Mouse (Mus musculus) kidney, embryonic 16.5 days (tissue): ENCODE measurements around the gene Ilf3. TPM values are rescaled to one million over a fixed set of nuclear protein-coding genes. Genes with fewer than 3 reads are reported as not detected.

Experiments used
- ATAC-seq: fragments of 200-750 bp; cut with Nextera tagmentation; 2 replicates; pipeline ENCODE4 v1.8.0; 2017; ENCODE audit warnings: moderate TSS enrichment; ENCODE audit not compliant: low FRiP score, low TSS enrichment
- H3K27ac ChIP-seq: fragments of 300-500 bp; sonication (generic); 2 replicates; pipeline ENCODE4 v1.5.1; 2014; ENCODE audit warnings: low read length
- H3K27me3 ChIP-seq: fragments of 300-500 bp; sonication (generic); 2 replicates; pipeline ENCODE4 v1.6.1; 2014; ENCODE audit warnings: low read length, control low read depth, mixed read lengths; ENCODE audit not compliant: insufficient read depth
- H3K36me3 ChIP-seq: fragments of 300-500 bp; sonication (generic); 2 replicates; pipeline ENCODE4 v1.6.1; 2014; ENCODE audit warnings: low read length, control low read depth, mixed read lengths; ENCODE audit not compliant: insufficient read depth
- H3K4me1 ChIP-seq: fragments of 300-500 bp; sonication (generic); 2 replicates; pipeline ENCODE4 v1.6.1; 2014; ENCODE audit warnings: low read length, control low read depth, mixed read lengths; ENCODE audit not compliant: insufficient read depth
- H3K4me2 ChIP-seq: fragments of 300-500 bp; sonication (generic); replicated peaks from 2 replicates; pipeline ENCODE4 v1.6.1; 2014; ENCODE audit warnings: low read depth, low read length
- H3K4me3 ChIP-seq: fragments of 300-500 bp; sonication (generic); 2 replicates; pipeline ENCODE4 v1.5.1; 2014; ENCODE audit warnings: mild to moderate bottlenecking, low read length
- H3K9ac ChIP-seq: fragments of 300-500 bp; sonication (generic); replicated peaks from 2 replicates; pipeline ENCODE4 v1.6.1; 2014; ENCODE audit warnings: low read length
- H3K9me3 ChIP-seq: fragments of 300-500 bp; sonication (generic); 2 replicates; pipeline ENCODE4 v1.6.1; 2016; ENCODE audit warnings: low read length, control low read depth
- WGBS: fragments of 180-500 bp; shearing (Covaris S2); extraction: QIAGEN DNeasy Blood & Tissue Kit; methylation state at CpG from one replicate; pipeline ENCODE4 v1.1.7; 2014; 5-methylcytosine and 5-hydroxymethylcytosine counted together
- polyA plus RNA-seq: library from polyadenylated mRNA; unstranded; fragments of >200 nt; fragmentation: Nextera tagmentation; extraction: Ambion mirVana; gene quantifications from 2 replicates; pipeline ENCODE4 v1.2.1, GENCODE M21; 2015

The Ilf3 gene
- polyA plus RNA-seq, 1 experiment from 2014 or later: 208 TPM

GRCm38 (mm10) chr9:21430724-21431123 lies 63.1 kb downstream of the Ilf3 start:
- Histone ChIP-seq H3K27ac (0 out of 2 replicates have a peak overlapping the region, but pooled peaks have one; percentile 36), H3K9ac (no peak overlapping the region), H3K4me2 (no peak overlapping the region), H3K4me3 (no peak overlapping the region), H3K9me3 (no peaks in the 10 kb centered on the region), H3K36me3 (no peaks in the 10 kb centered on the region), H3K27me3 (no peaks in the 10 kb centered on the region), H3K4me1 (peaks cover 32% of the 10 kb centered on the region)
- no peak for ATAC-seq
- WGBS: 69% methylated on average over 7 of the region's 7 CpGs

GRCm38 (mm10) chr9:21432066-21432465 lies 64.4 kb downstream of the Ilf3 start:
- H3K4me2 ChIP-seq: no peak overlapping the region
- ATAC-seq: no peak
- H3K9ac ChIP-seq: no peak overlapping the region
- no peak overlapping the region for H3K4me3 ChIP-seq
- H3K4me1 ChIP-seq: peaks cover 22% of the 10 kb centered on the region
- no peak overlapping the region for H3K27ac ChIP-seq
- no peaks in the 10 kb centered on the region for H3K9me3 ChIP-seq
- no peaks in the 10 kb centered on the region for H3K36me3 ChIP-seq
- 86% methylated on average over 7 of the region's 7 CpGs for WGBS
- no peaks in the 10 kb centered on the region for H3K27me3 ChIP-seq

GRCm38 (mm10) chr9:21433766-21434165 lies 66.1 kb downstream of the Ilf3 start:
- Histone ChIP-seq H3K4me1 (peaks cover 16% of the 10 kb centered on the region), H3K4me3 (no peak overlapping the region), H3K9me3 (no peaks in the 10 kb centered on the region), H3K27ac (no peak overlapping the region), H3K27me3 (no peaks in the 10 kb centered on the region), H3K36me3 (no peaks in the 10 kb centered on the region), H3K4me2 (no peak overlapping the region), H3K9ac (no peak overlapping the region)
- no peak for ATAC-seq
- WGBS: 87% methylated on average over 8 of the region's 8 CpGs

- WGBS: 95% methylated on average over 2 of the region's 2 CpGs
- no peaks in the 10 kb centered on the region for H3K9me3 ChIP-seq
- H3K4me2 ChIP-seq: no peak overlapping the region
- no peaks in the 10 kb centered on the region for H3K27me3 ChIP-seq
- no peak overlapping the region for H3K27ac ChIP-seq
- no peaks in the 10 kb centered on the region for H3K36me3 ChIP-seq
- H3K9ac ChIP-seq: no peak overlapping the region
- ATAC-seq: no peak
- H3K4me3 ChIP-seq: no peak overlapping the region
- peaks cover 13% of the 10 kb centered on the region for H3K4me1 ChIP-seq
Measured at GRCm38 (mm10) chr9:21434410-21434809, 66.7 kb downstream of the Ilf3 start.

GRCm38 (mm10) chr9:21435777-21436635 lies 68.3 kb downstream of the Ilf3 start:
- no peak for ATAC-seq
- Histone ChIP-seq H3K9ac (no peak overlapping the region), H3K9me3 (no peaks in the 10 kb centered on the region), H3K36me3 (no peaks in the 10 kb centered on the region), H3K4me3 (no peak overlapping the region), H3K4me1 (peaks cover 2% of the 10 kb centered on the region), H3K27ac (no peak overlapping the region), H3K4me2 (no peak overlapping the region), H3K27me3 (no peaks in the 10 kb centered on the region)
- WGBS: 75% methylated on average over 7 of the region's 7 CpGs

GRCm38 (mm10) chr9:21437577-21437976 lies 69.9 kb downstream of the Ilf3 start:
- Histone ChIP-seq H3K4me3 (no peak overlapping the region), H3K27me3 (no peaks in the 10 kb centered on the region), H3K4me1 (no peaks in the 10 kb centered on the region; the same call in 1 of the 2 replicates), H3K27ac (no peak overlapping the region), H3K9me3 (no peaks in the 10 kb centered on the region), H3K36me3 (no peaks in the 10 kb centered on the region), H3K9ac (no peak overlapping the region), H3K4me2 (no peak overlapping the region)
- WGBS: 97% methylated on average over 6 of the region's 6 CpGs
- ATAC-seq: no peak

GRCm38 (mm10) chr9:21438219-21438618 lies 70.5 kb downstream of the Ilf3 start:
- Histone ChIP-seq H3K9me3 (no peaks in the 10 kb centered on the region), H3K9ac (no peak overlapping the region), H3K27ac (no peak overlapping the region), H3K36me3 (no peaks in the 10 kb centered on the region), H3K4me1 (no peaks in the 10 kb centered on the region; the same call in 1 of the 2 replicates), H3K4me2 (no peak overlapping the region), H3K27me3 (no peaks in the 10 kb centered on the region), H3K4me3 (no peak overlapping the region)
- WGBS: 76% methylated on average over 3 of the region's 3 CpGs
- ATAC-seq: no peak

- no peak overlapping the region for H3K9ac ChIP-seq
- no peak for ATAC-seq
- no peaks in the 10 kb centered on the region; the same call in 1 of the 2 replicates for H3K4me1 ChIP-seq
- no peak overlapping the region for H3K4me3 ChIP-seq
- H3K4me2 ChIP-seq: no peak overlapping the region
- H3K27ac ChIP-seq: no peak overlapping the region
- H3K27me3 ChIP-seq: no peaks in the 10 kb centered on the region
- WGBS: 71% methylated on average over 3 of the region's 3 CpGs
- no peaks in the 10 kb centered on the region for H3K9me3 ChIP-seq
- no peaks in the 10 kb centered on the region for H3K36me3 ChIP-seq
Measured at GRCm38 (mm10) chr9:21439456-21439855, 71.8 kb downstream of the Ilf3 start.

- Histone ChIP-seq H3K4me1 (no peaks in the 10 kb centered on the region; the same call in 1 of the 2 replicates), H3K36me3 (0 out of 2 replicates have a peak, but pooled peaks cover 3% of the 10 kb centered on the region), H3K27me3 (no peaks in the 10 kb centered on the region), H3K4me2 (no peak overlapping the region), H3K9ac (no peak overlapping the region), H3K27ac (no peak overlapping the region), H3K4me3 (no peak overlapping the region), H3K9me3 (no peaks in the 10 kb centered on the region)
- 89% methylated on average over 2 of the region's 2 CpGs for WGBS
- no peak for ATAC-seq
Measured at GRCm38 (mm10) chr9:21439914-21440313, 72.2 kb downstream of the Ilf3 start.

- H3K27ac ChIP-seq: no peak overlapping the region
- H3K9ac ChIP-seq: no peak overlapping the region
- no peaks in the 10 kb centered on the region for H3K27me3 ChIP-seq
- no peak overlapping the region for H3K4me2 ChIP-seq
- peaks cover 8% of the 10 kb centered on the region; the same call in 1 of the 2 replicates for H3K36me3 ChIP-seq
- H3K4me1 ChIP-seq: no peaks in the 10 kb centered on the region; the same call in 1 of the 2 replicates
- no peak overlapping the region for H3K4me3 ChIP-seq
- ATAC-seq: no peak
- no peaks in the 10 kb centered on the region for H3K9me3 ChIP-seq
Measured at GRCm38 (mm10) chr9:21440387-21440786, 72.7 kb downstream of the Ilf3 start.
